Mouse (Mus musculus) heart, embryonic 11.5 days (tissue): ENCODE measurements around the gene Slc17a7. TPM values are rescaled to one million over a fixed set of nuclear protein-coding genes. Genes with fewer than 3 reads are reported as not detected.
A peak's percentile ranks its signal among the peaks of the same experiment; 100 is the strongest.
"Not testable (repeated sequence)": the region's sequence is repeated elsewhere in the genome, so short reads cannot be mapped to it uniquely, and the experiment has no call there.

Source experiments
- ATAC-seq: fragments of 200-750 bp; cut with Nextera tagmentation; replicated peaks from 2 replicates; pipeline ENCODE4 v1.8.0; 2017; ENCODE audit warnings: moderate library complexity; ENCODE audit not compliant: insufficient number of reproducible peaks, low FRiP score, low TSS enrichment
- H3K27ac ChIP-seq: fragments of 300-500 bp; sonication (generic); 2 replicates; pipeline ENCODE4 v1.5.1; 2014; ENCODE audit warnings: mild to moderate bottlenecking, low read depth, low read length
- H3K27me3 ChIP-seq: fragments of 300-500 bp; sonication (generic); 2 replicates; pipeline ENCODE4 v1.6.1; 2014; ENCODE audit warnings: mild to moderate bottlenecking, low read length, mixed read lengths; ENCODE audit not compliant: control insufficient read depth, insufficient read depth
- H3K36me3 ChIP-seq: fragments of 300-500 bp; sonication (generic); 2 replicates; pipeline ENCODE4 v1.6.1; 2014; ENCODE audit warnings: mild to moderate bottlenecking, low read length, moderate library complexity, mixed read lengths; ENCODE audit not compliant: control insufficient read depth, insufficient read depth
- H3K4me1 ChIP-seq: fragments of 300-500 bp; sonication (generic); 2 replicates; pipeline ENCODE4 v1.6.1; 2014; ENCODE audit warnings: low read length; ENCODE audit not compliant: control insufficient read depth, insufficient read depth
- H3K4me2 ChIP-seq: fragments of 300-500 bp; sonication (generic); 2 replicates; pipeline ENCODE4 v1.6.1; 2014; ENCODE audit warnings: mild to moderate bottlenecking, moderate library complexity
- H3K4me3 ChIP-seq: fragments of 300-500 bp; sonication (generic); 2 replicates; pipeline ENCODE4 v1.5.1; 2014; ENCODE audit warnings: low read depth, low read length
- H3K9ac ChIP-seq: fragments of 300-500 bp; sonication (generic); 2 replicates; pipeline ENCODE4 v1.6.1; 2014; ENCODE audit warnings: mild to moderate bottlenecking, low read depth, low read length, moderate library complexity
- H3K9me3 ChIP-seq: fragments of 300-500 bp; sonication (generic); replicated peaks from 2 replicates; pipeline ENCODE4 v1.6.1; 2016; ENCODE audit warnings: low read length; ENCODE audit not compliant: control insufficient read depth
- WGBS: fragments of 180-500 bp; shearing (Covaris S2); extraction: QIAGEN DNeasy Blood & Tissue Kit; methylation state at CpG from one replicate; pipeline ENCODE4 v1.1.7; 2014; ENCODE audit not compliant: insufficient replicate concordance; 5-methylcytosine and 5-hydroxymethylcytosine counted together
- polyA plus RNA-seq: library from polyadenylated mRNA; unstranded; fragments of >200 nt; fragmentation: Nextera tagmentation; extraction: Ambion mirVana; gene quantifications from 2 replicates; pipeline ENCODE4 v1.2.1, GENCODE M21; 2014

Gene Slc17a7
- polyA plus RNA-seq, 1 experiment from 2014 or later: 3.0 TPM

GRCm38 (mm10) chr7:45147899-45148298, 15.8 kb upstream of the Slc17a7 start:
- H3K27me3 ChIP-seq: no peaks in the 10 kb centered on the region
- H3K9me3 ChIP-seq: no peaks in the 10 kb centered on the region
- no peak overlapping the region for H3K4me2 ChIP-seq
- H3K36me3 ChIP-seq: peaks cover 3% of the 10 kb centered on the region
- no peak overlapping the region for H3K9ac ChIP-seq
- H3K4me3 ChIP-seq: no peak overlapping the region
- no peak for ATAC-seq
- WGBS: 79% methylated on average over 11 of the region's 11 CpGs
- H3K27ac ChIP-seq: no peak overlapping the region
- H3K4me1 ChIP-seq: peaks cover 3% of the 10 kb centered on the region; the same call in 1 of the 2 replicates

- Histone ChIP-seq H3K9ac (0 out of 2 replicates have a peak overlapping the region, but pooled peaks have one; percentile 1), H3K9me3 (no peaks in the 10 kb centered on the region), H3K4me1 (peaks cover 3% of the 10 kb centered on the region; the same call in 1 of the 2 replicates), H3K4me2 (no peak overlapping the region), H3K36me3 (peaks cover 3% of the 10 kb centered on the region), H3K27ac (0 out of 2 replicates have a peak overlapping the region, but pooled peaks have one; percentile 15), H3K27me3 (no peaks in the 10 kb centered on the region), H3K4me3 (no peak overlapping the region)
- ATAC-seq: no peak
- WGBS: 39% methylated on average over 4 of the region's 4 CpGs
Measured at GRCm38 (mm10) chr7:45148534-45149098, 15.1 kb upstream of the Slc17a7 start.

- WGBS: 66% methylated on average over 6 of the region's 6 CpGs
- no peaks in the 10 kb centered on the region for H3K9me3 ChIP-seq
- no peaks in the 10 kb centered on the region for H3K27me3 ChIP-seq
- no peak overlapping the region for H3K4me3 ChIP-seq
- H3K9ac ChIP-seq: no peak overlapping the region
- peaks cover 3% of the 10 kb centered on the region for H3K36me3 ChIP-seq
- H3K4me2 ChIP-seq: no peak overlapping the region
- H3K4me1 ChIP-seq: peaks cover 3% of the 10 kb centered on the region; the same call in 1 of the 2 replicates
- H3K27ac ChIP-seq: no peak overlapping the region
- no peak for ATAC-seq
Measured at GRCm38 (mm10) chr7:45149545-45149944, 14.2 kb upstream of the Slc17a7 start.

- H3K4me1 ChIP-seq: peaks cover 3% of the 10 kb centered on the region
- no peaks in the 10 kb centered on the region for H3K9me3 ChIP-seq
- 60% methylated on average over 4 of the region's 4 CpGs for WGBS
- no peak overlapping the region for H3K27ac ChIP-seq
- ATAC-seq: no peak
- H3K36me3 ChIP-seq: peaks cover 2% of the 10 kb centered on the region
- H3K4me2 ChIP-seq: no peak overlapping the region
- no peaks in the 10 kb centered on the region for H3K27me3 ChIP-seq
- H3K9ac ChIP-seq: no peak overlapping the region
- H3K4me3 ChIP-seq: no peak overlapping the region
Measured at GRCm38 (mm10) chr7:45150321-45150720, 13.4 kb upstream of the Slc17a7 start.

GRCm38 (mm10) chr7:45151303-45151702, 12.4 kb upstream of the Slc17a7 start:
- Histone ChIP-seq H3K36me3 (no peaks in the 10 kb centered on the region), H3K27ac (no peak overlapping the region), H3K4me3 (no peak overlapping the region), H3K9ac (no peak overlapping the region), H3K9me3 (no peaks in the 10 kb centered on the region), H3K4me1 (peaks cover 3% of the 10 kb centered on the region), H3K4me2 (no peak overlapping the region), H3K27me3 (no peaks in the 10 kb centered on the region)
- WGBS: 53% methylated on average over 11 of the region's 11 CpGs
- ATAC-seq: no peak

GRCm38 (mm10) chr7:45153052-45153451, 10.7 kb upstream of the Slc17a7 start:
- H3K27me3 ChIP-seq, H3K36me3 ChIP-seq, H3K4me1 ChIP-seq, ATAC-seq, H3K4me3 ChIP-seq, H3K9ac ChIP-seq, H3K9me3 ChIP-seq, H3K27ac ChIP-seq: not testable (repeated sequence)
- H3K4me2 ChIP-seq: peak overlapping the region; percentile 91
- 85% methylated on average over 2 of the region's 2 CpGs for WGBS

GRCm38 (mm10) chr7:45153586-45153985, 10.2 kb upstream of the Slc17a7 start:
- peak overlapping the region; percentile 91 for H3K4me2 ChIP-seq
- H3K27me3 ChIP-seq: no peaks in the 10 kb centered on the region
- peak overlapping the region; percentile 93 for H3K27ac ChIP-seq
- 0 out of 2 replicates have a peak, but pooled peaks cover 2% of the 10 kb centered on the region for H3K36me3 ChIP-seq
- H3K4me1 ChIP-seq: peaks cover 3% of the 10 kb centered on the region
- peak overlapping the region; percentile 74 for H3K4me3 ChIP-seq
- H3K9me3 ChIP-seq: no peaks in the 10 kb centered on the region
- 6% methylated on average over 5 of the region's 5 CpGs for whole genome bisulfite sequencing
- peak overlapping the region; percentile 95 for H3K9ac ChIP-seq
- ATAC-seq: no peak

- H3K27me3 ChIP-seq: no peaks in the 10 kb centered on the region
- H3K9me3 ChIP-seq: no peaks in the 10 kb centered on the region
- peak; percentile 93 for ATAC-seq
- H3K9ac ChIP-seq: peak within 1 kb of the TSS; percentile 95
- peak within 1 kb of the TSS; percentile 91 for H3K4me2 ChIP-seq
- H3K4me3 ChIP-seq: peak within 1 kb of the TSS; percentile 74
- H3K27ac ChIP-seq: peak within 1 kb of the TSS; percentile 93
- WGBS: 3% methylated on average over 69 of the region's 69 CpGs
- peaks cover 3% of the 10 kb centered on the region for H3K4me1 ChIP-seq
- H3K36me3 ChIP-seq: peaks cover 6% of the 10 kb centered on the region; the same call in 1 of the 2 replicates
Measured at GRCm38 (mm10) chr7:45154096-45154992, 9.4 kb upstream of the Slc17a7 start, which contains the start of the genes Pih1d1 and Aldh16a1. Gene Pih1d1 (plus strand): TSS chr7:45154303. Gene Aldh16a1 (minus strand): TSS chr7:45154584.
